Mouse (Mus musculus): Measurements from ENCODE around the gene Pdhx. TPM values are rescaled to one million over a fixed set of nuclear protein-coding genes. Genes with fewer than 3 reads are reported as not detected.

Gene Pdhx
- polyA plus RNA-seq, 1 experiment from 2014 or later = 46.0 TPM

DNA sequence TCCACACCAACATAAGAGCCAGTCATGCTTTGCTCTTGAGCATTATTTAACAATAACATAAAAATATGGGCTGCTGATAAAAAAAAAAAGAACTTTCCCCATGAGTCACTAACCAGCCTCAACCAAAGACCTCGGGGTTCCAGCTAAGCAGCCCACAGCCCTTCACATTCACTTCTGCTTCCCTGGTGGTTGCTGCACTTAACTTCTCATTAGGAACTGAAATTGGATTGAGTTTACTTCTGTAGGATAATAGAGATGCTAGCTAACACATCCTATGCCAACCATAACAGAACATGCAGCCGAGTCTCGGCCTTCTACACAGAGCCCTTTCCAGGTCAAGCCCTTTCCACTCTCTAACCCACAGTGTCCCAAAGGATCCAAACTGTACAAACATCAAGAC is 65.1 kb downstream of the Pdhx start:
- H3K27ac ChIP-seq (ENCODE audit: low read depth, low read length) = no peak overlapping the region
- 87% methylated on average over 3 of the region's 3 CpGs for WGBS
- no peak overlapping the region for H3K4me3 ChIP-seq (ENCODE audit: low read depth, low read length)
- no peak overlapping the region for H3K9ac ChIP-seq (ENCODE audit: low read depth, low read length)
- DNase-seq (ENCODE audit: low spot score) = no peak
- H3K4me1 ChIP-seq (replicated peaks; ENCODE audit: control insufficient read depth, insufficient read depth, low read length) = no peaks in the 10 kb centered on the region
- H3K9me3 ChIP-seq (ENCODE audit: control insufficient read depth, low read length) = no peaks in the 10 kb centered on the region
- ATAC-seq (ENCODE audit: low FRiP score) = no peak
- H3K27me3 ChIP-seq (ENCODE audit: control insufficient read depth, insufficient read depth, low read length) = no peaks in the 10 kb centered on the region
- no peak overlapping the region for H3K4me2 ChIP-seq (replicated peaks; ENCODE audit: low read depth, low read length)
- no peaks in the 10 kb centered on the region for H3K36me3 ChIP-seq (ENCODE audit: control insufficient read depth, insufficient read depth, low read length)

DNA sequence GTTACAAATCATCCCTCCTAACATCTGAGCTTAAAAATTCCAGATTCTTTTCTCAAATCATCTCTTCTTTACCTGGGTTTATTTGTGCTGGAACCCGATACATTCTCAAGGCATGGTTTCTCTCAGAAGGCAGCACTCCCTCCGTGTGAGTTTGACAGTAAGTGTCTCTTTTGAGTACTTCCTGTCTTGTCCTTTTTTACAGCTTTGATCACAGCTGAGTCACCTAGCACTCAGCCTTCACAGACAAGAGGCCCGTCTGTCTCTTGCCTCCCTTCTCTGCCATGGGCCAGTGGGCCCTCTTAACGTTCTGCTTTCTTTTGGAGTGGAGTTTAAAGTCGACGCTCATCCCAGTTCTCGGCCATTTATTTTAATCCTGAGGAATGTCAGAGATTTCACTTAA is 68.7 kb downstream of the Pdhx start:
- ATAC-seq (ENCODE audit: low FRiP score) (no peak), DNase-seq (ENCODE audit: low spot score) (no peak)
- Histone ChIP-seq H3K9me3 (ENCODE audit: control insufficient read depth, low read length) (no peaks in the 10 kb centered on the region), H3K4me2 (replicated peaks; ENCODE audit: low read depth, low read length) (no peak overlapping the region), H3K9ac (ENCODE audit: low read depth, low read length) (no peak overlapping the region), H3K4me1 (replicated peaks; ENCODE audit: control insufficient read depth, insufficient read depth, low read length) (no peaks in the 10 kb centered on the region), H3K27me3 (ENCODE audit: control insufficient read depth, insufficient read depth, low read length) (no peaks in the 10 kb centered on the region), H3K4me3 (ENCODE audit: low read depth, low read length) (no peak overlapping the region), H3K36me3 (ENCODE audit: control insufficient read depth, insufficient read depth, low read length) (no peaks in the 10 kb centered on the region), H3K27ac (ENCODE audit: low read depth, low read length) (no peak overlapping the region)
- WGBS = 65% methylated on average over 7 of the region's 7 CpGs

- Histone ChIP-seq H3K4me1 (replicated peaks; ENCODE audit: control insufficient read depth, insufficient read depth, low read length) (no peaks in the 10 kb centered on the region), H3K4me2 (replicated peaks; ENCODE audit: low read depth, low read length) (no peak overlapping the region), H3K9ac (ENCODE audit: low read depth, low read length) (no peak overlapping the region), H3K9me3 (ENCODE audit: control insufficient read depth, low read length) (no peaks in the 10 kb centered on the region), H3K36me3 (ENCODE audit: control insufficient read depth, insufficient read depth, low read length) (no peaks in the 10 kb centered on the region), H3K4me3 (ENCODE audit: low read depth, low read length) (no peak overlapping the region), H3K27me3 (ENCODE audit: control insufficient read depth, insufficient read depth, low read length) (no peaks in the 10 kb centered on the region), H3K27ac (ENCODE audit: low read depth, low read length) (no peak overlapping the region)
- DNase-seq (ENCODE audit: low spot score) (no peak), ATAC-seq (ENCODE audit: low FRiP score) (no peak)
- 79% methylated on average over 6 of the region's 6 CpGs for WGBS
These were observed 74.1 kb downstream of the Pdhx start for GRCm38 (mm10) chr2:102999153-102999575.

DNA sequence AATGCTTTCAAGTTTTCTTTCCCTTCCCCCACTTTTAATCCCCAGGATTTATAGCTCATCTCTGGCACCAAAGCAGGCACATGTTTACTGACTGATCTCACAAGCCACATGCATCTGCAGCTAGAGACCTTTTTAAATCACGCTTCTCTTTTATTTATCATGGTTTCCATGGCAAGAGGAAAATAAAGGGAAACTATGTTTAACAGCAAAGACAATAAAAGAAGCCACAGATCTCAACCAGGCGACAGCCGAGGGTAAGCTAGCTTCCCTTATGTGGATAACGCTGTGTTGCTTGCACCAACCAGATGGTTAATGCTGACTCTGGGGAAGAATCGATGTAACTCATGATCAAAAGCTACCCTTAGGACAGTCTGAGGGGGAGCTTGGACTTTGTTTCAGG is 75.0 kb downstream of the Pdhx start:
- no peak for DNase-seq (ENCODE audit: low spot score)
- H3K4me2 ChIP-seq (replicated peaks; ENCODE audit: low read depth, low read length) = no peak overlapping the region
- no peaks in the 10 kb centered on the region for H3K4me1 ChIP-seq (replicated peaks; ENCODE audit: control insufficient read depth, insufficient read depth, low read length)
- no peak overlapping the region for H3K27ac ChIP-seq (ENCODE audit: low read depth, low read length)
- ATAC-seq (ENCODE audit: low FRiP score) = no peak
- WGBS = 36% methylated on average over 5 of the region's 5 CpGs
- no peaks in the 10 kb centered on the region for H3K36me3 ChIP-seq (ENCODE audit: control insufficient read depth, insufficient read depth, low read length)
- H3K9ac ChIP-seq (ENCODE audit: low read depth, low read length) = no peak overlapping the region
- H3K27me3 ChIP-seq (ENCODE audit: control insufficient read depth, insufficient read depth, low read length) = no peaks in the 10 kb centered on the region
- H3K9me3 ChIP-seq (ENCODE audit: control insufficient read depth, low read length) = no peaks in the 10 kb centered on the region
- no peak overlapping the region for H3K4me3 ChIP-seq (ENCODE audit: low read depth, low read length)

DNA sequence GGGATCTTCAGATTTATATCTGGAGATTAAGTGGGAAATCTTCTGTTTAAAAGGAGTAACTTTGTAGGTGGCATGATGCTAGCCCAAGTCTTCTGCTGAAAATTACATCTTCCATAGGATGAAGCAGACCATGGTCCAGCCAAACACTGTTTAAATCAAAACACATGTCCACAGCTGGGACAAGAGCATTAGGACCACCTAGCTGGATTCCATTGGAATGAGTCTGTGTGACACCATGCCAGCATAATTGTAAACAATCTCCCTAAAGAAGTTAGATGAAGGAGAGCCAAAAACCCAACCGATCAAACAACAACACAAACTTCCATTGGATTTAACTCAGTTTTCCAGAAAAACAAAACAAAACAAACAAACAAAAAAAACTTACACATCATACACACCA is 75.4 kb downstream of the Pdhx start:
- Histone ChIP-seq H3K4me1 (replicated peaks; ENCODE audit: control insufficient read depth, insufficient read depth, low read length) (no peaks in the 10 kb centered on the region), H3K36me3 (ENCODE audit: control insufficient read depth, insufficient read depth, low read length) (no peaks in the 10 kb centered on the region), H3K4me2 (replicated peaks; ENCODE audit: low read depth, low read length) (no peak overlapping the region), H3K9ac (ENCODE audit: low read depth, low read length) (no peak overlapping the region), H3K27ac (ENCODE audit: low read depth, low read length) (no peak overlapping the region), H3K27me3 (ENCODE audit: control insufficient read depth, insufficient read depth, low read length) (no peaks in the 10 kb centered on the region), H3K9me3 (ENCODE audit: control insufficient read depth, low read length) (no peaks in the 10 kb centered on the region), H3K4me3 (ENCODE audit: low read depth, low read length) (no peak overlapping the region)
- WGBS = 88% methylated on average over 1 of the region's 1 CpGs
- no peak for DNase-seq (ENCODE audit: low spot score)
- no peak for ATAC-seq (ENCODE audit: low FRiP score)

GRCm38 (mm10) chr2:102993841-102994607 is 79.3 kb downstream of the Pdhx start:
- H3K4me2 ChIP-seq (replicated peaks; ENCODE audit: low read depth, low read length) = no peak overlapping the region
- DNase-seq (ENCODE audit: low spot score) = no peak
- no peaks in the 10 kb centered on the region for H3K9me3 ChIP-seq (ENCODE audit: control insufficient read depth, low read length)
- no peak overlapping the region for H3K9ac ChIP-seq (ENCODE audit: low read depth, low read length)
- no peak overlapping the region for H3K4me3 ChIP-seq (ENCODE audit: low read depth, low read length)
- 88% methylated on average over 3 of the region's 3 CpGs for WGBS
- H3K36me3 ChIP-seq (ENCODE audit: control insufficient read depth, insufficient read depth, low read length) = no peaks in the 10 kb centered on the region
- H3K4me1 ChIP-seq (replicated peaks; ENCODE audit: control insufficient read depth, insufficient read depth, low read length) = no peaks in the 10 kb centered on the region
- H3K27me3 ChIP-seq (ENCODE audit: control insufficient read depth, insufficient read depth, low read length) = no peaks in the 10 kb centered on the region
- H3K27ac ChIP-seq (ENCODE audit: low read depth, low read length) = no peak overlapping the region
- no peak for ATAC-seq (ENCODE audit: low FRiP score)

GRCm38 (mm10) chr2:102992405-102992804 is 80.9 kb downstream of the Pdhx start:
- Histone ChIP-seq H3K4me3 (ENCODE audit: low read depth, low read length) (no peak overlapping the region), H3K27ac (ENCODE audit: low read depth, low read length) (no peak overlapping the region), H3K9ac (ENCODE audit: low read depth, low read length) (no peak overlapping the region), H3K27me3 (ENCODE audit: control insufficient read depth, insufficient read depth, low read length) (no peaks in the 10 kb centered on the region), H3K4me1 (replicated peaks; ENCODE audit: control insufficient read depth, insufficient read depth, low read length) (no peaks in the 10 kb centered on the region), H3K36me3 (ENCODE audit: control insufficient read depth, insufficient read depth, low read length) (no peaks in the 10 kb centered on the region), H3K4me2 (replicated peaks; ENCODE audit: low read depth, low read length) (no peak overlapping the region), H3K9me3 (ENCODE audit: control insufficient read depth, low read length) (no peaks in the 10 kb centered on the region)
- ATAC-seq (ENCODE audit: low FRiP score) = no peak
- WGBS = 85% methylated on average over 6 of the region's 6 CpGs
- DNase-seq (ENCODE audit: low spot score) = no peak

GRCm38 (mm10) chr2:102990301-102990702 is 83.0 kb downstream of the Pdhx start:
- Histone ChIP-seq H3K4me1 (replicated peaks; ENCODE audit: control insufficient read depth, insufficient read depth, low read length) (no peaks in the 10 kb centered on the region), H3K27me3 (ENCODE audit: control insufficient read depth, insufficient read depth, low read length) (no peaks in the 10 kb centered on the region), H3K36me3 (ENCODE audit: control insufficient read depth, insufficient read depth, low read length) (no peaks in the 10 kb centered on the region), H3K9me3 (ENCODE audit: control insufficient read depth, low read length) (no peaks in the 10 kb centered on the region), H3K4me2 (replicated peaks; ENCODE audit: low read depth, low read length) (no peak overlapping the region), H3K4me3 (ENCODE audit: low read depth, low read length) (no peak overlapping the region), H3K9ac (ENCODE audit: low read depth, low read length) (no peak overlapping the region), H3K27ac (ENCODE audit: low read depth, low read length) (no peak overlapping the region)
- ATAC-seq (ENCODE audit: low FRiP score) (no peak), DNase-seq (ENCODE audit: low spot score) (no peak)
- WGBS = 80% methylated on average over 2 of the region's 2 CpGs

GRCm38 (mm10) chr2:102989446-102989845 is 83.9 kb downstream of the Pdhx start:
- WGBS = 91% methylated on average over 1 of the region's 1 CpGs
- no peak overlapping the region for H3K9ac ChIP-seq (ENCODE audit: low read depth, low read length)

More at GRCm38 (mm10) chr2:102989446-102989845, 83.9 kb downstream of the Pdhx start:
- Histone ChIP-seq H3K4me3 (ENCODE audit: low read depth, low read length) (no peak overlapping the region), H3K9me3 (ENCODE audit: control insufficient read depth, low read length) (no peaks in the 10 kb centered on the region), H3K4me2 (replicated peaks; ENCODE audit: low read depth, low read length) (no peak overlapping the region), H3K27me3 (ENCODE audit: control insufficient read depth, insufficient read depth, low read length) (no peaks in the 10 kb centered on the region), H3K4me1 (replicated peaks; ENCODE audit: control insufficient read depth, insufficient read depth, low read length) (no peaks in the 10 kb centered on the region), H3K27ac (ENCODE audit: low read depth, low read length) (no peak overlapping the region), H3K36me3 (ENCODE audit: control insufficient read depth, insufficient read depth, low read length) (no peaks in the 10 kb centered on the region)
- no peak for ATAC-seq (ENCODE audit: low FRiP score)
- no peak for DNase-seq (ENCODE audit: low spot score)
